Mouse (Mus musculus) gastrocnemius, adult 8-10 months (tissue): ENCODE measurements around the gene Mier2. TPM values are rescaled to one million over a fixed set of nuclear protein-coding genes. Genes with fewer than 3 reads are reported as not detected.
A peak's percentile ranks its signal among the peaks of the same experiment; 100 is the strongest.

Experiments used
- DNase-seq, 2 experiments: peaks; one replicate each; pipeline ENCODE4 v3.0.0; 2022; ENCODE audit warnings: low spot score in 2 of 2
- total RNA-seq, 4 experiments: library from RNA; stranded (reverse); gene quantifications; 2 replicates each; pipeline ENCODE4 v1.2.4; 2022

Mier2 gene
- total RNA-seq, 4 experiments from 2014 or later = 20.1 to 23.4 (median 21.2) TPM

DNA sequence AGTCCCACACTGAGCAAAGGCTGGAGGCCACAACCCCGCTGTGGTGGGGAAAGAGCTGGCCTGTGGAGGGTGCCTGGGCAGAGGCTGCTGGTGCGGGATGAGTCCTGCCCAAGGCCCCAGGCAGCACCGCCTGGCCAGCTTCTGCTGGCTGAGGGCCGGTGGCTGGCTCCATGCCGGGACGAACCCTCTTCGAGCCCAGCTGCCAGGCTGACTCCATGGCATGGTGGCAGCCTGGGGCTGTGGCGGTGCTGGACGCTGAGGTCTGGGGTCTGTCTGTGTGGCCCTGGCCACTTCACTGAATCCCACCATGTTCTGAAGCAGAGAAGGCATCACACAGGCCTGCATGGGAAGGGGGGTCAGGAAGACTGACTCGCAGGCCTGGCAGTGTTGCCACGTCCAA, 14.3 kb downstream of the Mier2 start:
- DNase-seq = peak in 1 of 2 experiments; percentile 3

DNA sequence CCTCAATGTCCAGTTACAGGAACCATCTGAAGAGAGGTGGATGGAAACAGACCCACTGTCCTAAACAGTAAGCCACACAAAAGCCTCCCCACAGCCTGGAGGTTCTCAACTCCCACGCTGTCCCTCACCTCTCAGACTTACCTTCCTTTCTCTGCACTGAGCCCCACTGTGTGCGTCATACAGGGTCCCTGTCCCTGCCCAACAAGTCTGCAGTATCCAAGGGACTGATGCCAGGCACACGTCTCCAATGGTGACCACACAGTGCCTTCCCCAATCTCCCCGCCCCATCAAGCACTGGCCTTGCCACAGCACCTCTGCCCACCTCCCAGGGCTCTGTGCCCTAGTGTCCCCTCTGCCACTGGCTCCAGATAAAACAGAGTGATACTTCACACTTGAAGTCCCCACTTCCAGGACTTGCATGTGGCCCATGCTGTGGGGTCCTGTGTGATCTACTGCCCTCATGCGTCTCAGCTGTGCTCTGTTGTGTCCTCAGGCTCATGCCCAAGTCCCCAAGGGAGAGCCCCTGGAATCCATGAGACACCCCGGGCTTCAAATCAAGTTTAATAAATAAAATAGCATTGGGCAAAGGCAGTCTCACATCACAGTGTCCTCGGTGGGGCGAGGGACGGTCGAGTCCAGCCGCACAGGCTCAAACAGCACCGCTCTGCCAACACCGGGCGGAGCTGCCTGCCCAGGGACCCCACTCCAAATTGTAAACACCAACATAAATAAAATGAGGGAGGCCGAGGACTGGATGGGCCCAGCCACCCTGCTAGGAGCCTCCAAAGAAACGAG, 15.1 kb downstream of the Mier2 start:
- peak in 1 of 2 experiments; percentile 2 for DNase-seq

DNA sequence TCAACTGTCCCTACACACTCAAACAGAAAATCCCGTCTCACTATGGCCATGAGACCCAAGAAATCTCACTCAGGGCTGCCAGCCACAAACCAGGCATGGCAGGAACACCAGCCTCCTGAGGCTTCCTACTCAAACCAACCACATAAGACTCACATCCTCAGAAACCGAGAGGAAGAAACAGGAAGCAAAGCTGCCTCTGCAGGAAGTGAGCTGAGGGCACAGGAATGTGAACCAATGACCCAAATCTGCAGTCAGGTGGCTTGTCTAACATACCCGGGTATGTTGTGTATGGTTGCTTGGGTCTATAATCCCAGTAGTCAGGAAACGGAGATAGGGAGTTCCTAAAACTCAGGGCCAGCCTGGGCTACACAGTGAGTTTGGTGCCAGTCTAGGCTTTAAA, 16.1 kb downstream of the Mier2 start:
- DNase-seq = no peak

DNA sequence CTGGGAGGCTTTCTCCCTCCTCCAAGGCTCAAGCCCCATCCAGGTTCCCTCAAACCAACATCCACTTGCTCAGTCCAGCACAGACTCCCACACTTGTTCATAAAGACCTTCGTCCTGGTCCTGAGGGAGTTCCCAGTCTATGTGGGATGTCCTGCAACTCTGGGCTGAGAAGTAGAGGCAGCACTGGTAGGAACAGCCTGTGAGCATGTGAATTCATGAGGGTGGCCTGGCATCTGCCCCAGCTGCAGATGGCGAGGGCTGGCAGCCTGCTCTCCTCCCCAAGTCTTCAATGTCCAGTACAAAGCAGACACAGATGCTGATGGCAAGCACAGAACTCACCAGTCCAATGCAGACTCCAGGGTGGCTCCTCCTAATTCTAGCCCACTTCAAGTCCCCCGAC, 16.7 kb downstream of the Mier2 start:
- no peak for DNase-seq

DNA sequence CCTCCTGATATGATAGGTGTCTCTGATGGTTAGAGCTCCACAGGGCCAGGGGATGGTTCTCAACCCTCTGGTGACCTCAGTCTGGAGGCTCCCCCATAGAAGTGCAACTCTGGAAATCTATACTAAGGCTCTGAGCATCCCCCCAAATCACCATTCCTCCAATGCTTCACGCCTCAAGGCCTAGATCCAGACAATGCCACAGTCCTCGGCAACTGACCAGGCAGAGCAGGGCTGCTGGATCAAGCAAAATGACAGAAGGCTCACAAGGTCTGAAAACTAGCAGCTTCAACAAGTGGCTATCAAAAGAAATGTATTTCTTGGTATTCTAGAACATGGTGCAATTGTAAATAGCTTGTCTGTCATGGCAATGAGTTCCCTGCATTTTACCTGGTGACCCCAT, 17.2 kb downstream of the Mier2 start:
- DNase-seq = no peak

DNA sequence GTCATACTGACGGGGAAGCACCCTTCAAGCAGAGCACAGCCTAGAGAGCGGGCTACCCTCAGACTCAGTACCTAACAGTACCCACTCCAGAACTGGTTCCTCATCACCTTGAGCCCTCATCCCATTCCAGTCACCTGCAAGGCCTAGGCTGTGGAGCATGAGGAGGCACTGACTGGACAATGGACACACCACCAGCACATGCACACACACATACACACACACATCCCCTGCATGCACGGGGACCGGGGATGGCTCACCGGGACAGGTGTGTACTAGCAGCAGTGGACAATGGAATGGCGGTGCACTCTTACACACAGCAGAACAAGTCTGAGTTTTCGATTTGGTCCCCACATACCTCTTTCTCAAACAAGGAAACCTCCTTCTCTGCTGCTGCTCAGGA, 17.7 kb downstream of the Mier2 start:
- DNase-seq = no peak

DNA sequence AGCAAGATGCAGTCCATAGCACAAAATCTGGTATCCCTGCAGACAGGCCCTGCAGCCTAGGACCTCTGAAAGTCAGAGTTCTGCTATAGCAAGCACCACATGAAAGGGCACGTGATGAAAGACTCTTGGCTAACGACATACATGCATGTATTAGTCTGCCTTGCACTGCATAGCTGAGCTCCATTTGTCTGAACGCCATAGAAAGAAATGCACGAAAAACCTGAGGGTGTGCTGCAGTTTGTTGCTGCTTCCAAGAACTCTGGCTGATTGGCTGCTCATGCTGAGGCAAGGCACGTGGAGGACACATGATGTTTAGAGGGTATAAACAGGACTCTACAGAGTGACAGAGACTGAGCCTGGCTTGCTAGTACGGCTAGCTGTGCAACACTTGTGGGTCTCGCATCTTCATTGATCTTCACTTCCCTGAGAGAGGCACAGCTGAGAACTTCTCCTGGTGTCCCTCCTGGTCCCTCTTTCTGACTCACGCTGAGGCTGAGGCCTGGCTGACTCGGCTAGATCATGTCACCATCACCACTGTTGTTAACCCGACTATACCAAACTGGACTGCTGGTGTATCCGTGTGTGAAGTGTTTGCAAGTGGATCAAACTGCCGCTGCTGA, 18.4 kb downstream of the Mier2 start:
- DNase-seq = no peak

DNA sequence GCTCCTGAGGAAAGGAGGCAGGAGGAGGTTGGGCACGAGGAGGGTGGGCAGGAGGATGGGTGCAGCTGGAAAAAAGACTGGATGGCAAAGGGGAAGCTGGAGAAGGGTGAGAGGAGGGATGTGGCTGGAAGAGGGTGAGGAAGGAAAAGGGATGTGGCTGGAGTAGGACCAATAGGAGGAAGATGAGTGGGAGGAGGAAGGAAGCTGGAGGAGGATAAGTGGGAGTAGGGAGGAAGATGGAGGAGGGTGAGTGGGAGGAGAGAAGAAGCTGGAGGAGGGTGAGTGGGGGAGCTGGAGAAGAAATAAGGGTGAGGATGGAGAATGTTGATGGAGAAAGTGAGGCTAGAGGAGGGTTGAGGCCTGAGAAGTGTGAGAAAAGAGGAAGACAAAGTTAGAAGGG, 19.6 kb downstream of the Mier2 start:
- no peak for DNase-seq

DNA sequence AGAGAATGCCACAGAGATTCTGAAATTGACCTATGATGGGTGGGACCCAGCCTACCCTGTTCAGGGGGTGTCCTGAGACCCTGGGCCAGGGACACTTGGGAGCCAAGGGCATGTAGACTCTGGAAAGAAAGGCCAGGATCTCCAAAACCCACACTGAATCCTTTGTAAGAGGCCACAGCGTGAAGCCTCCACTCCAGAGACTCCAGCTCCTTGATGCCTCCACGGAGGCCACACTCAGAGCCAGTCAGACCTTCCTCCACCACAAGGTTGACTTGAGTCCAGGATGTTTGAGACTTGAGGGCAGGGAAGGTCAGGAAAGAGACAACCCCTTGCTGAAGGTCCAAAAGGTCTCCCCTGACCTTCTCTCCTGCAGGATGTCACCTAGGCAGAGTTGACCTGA, 20.6 kb downstream of the Mier2 start:
- no peak for DNase-seq

DNA sequence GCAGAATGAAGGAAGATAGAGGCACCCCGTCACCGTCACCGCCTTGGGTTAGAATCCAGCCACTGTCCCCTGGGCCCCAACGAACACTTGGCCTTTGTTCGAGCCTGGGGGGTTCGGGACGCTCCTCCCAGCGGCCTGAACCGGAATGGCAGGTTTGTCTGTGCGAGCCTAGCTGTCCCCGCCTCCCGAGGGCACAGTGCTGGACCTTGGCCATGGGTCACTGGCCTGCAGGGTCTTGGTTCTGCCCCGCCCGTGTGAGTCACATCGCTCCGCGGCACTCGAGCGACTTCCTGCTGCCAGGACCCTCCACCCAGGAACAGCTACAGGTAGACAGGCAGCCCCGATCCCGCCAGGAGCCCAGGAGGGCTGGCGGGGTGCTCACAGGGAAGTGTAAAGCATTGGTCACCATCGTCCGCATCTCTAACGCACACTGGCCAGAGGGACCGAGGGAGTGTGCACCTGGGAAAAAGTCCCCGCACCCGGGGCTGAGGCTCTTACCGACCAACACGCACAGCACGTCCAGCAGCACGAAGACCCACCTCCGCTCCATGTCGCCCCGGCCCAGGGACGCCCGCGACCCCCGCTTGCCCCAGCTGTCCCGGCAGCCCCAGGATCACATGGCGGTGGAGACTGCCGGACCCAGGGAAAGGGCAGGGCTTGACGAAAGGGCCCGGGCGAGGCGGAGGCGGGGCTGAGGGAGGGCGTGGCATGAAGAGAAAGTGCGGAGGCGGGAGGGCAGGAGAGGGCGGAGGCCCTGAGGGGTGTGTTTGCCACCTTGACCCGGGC, 21.7 kb downstream of the Mier2 start, which contains the start of gene Plpp2:
Plpp2 (minus strand) TSS at position 671 of the 786 bp plus-strand sequence.
- DNase-seq = peak in 1 of 2 experiments; percentile 38

DNA sequence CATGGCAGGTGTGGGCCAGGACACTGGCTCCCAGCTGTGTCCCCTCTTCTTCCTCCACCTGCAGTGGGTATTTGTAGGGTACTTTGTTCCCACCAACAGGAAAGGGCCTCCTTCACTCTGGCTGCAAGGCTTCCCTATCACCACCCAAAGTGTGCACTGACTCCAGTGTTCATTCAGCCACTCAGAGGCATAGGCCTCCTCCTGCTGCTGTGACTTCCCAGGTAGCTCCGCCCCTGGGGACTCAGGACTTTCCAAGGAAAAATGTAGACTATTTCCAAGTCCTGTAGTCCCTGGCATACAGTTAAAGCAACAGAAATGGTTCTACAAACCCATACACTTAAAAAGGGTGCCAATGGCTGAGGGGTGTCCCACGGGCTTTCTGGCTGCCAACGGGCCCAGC, 22.3 kb downstream of the Mier2 start:
- no peak for DNase-seq

DNA sequence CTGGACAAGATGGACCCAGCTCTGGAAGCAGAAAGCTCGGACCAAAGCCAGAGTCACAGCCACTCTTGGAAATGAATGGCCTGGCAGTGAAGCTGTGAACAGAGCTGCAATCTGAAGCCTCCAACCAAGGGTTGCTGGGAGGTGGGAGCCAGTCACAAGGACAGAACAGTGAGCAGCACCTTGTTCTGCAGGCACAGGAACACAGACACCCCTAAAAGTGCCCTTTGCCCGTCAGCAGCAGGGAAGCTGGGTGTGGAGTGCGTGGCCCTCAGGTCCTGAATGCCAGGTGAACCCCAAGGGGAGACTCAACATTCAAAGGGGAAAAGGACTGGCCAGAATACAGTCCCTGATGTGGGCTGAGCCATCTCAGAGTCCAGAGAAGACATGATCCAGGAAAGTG, 23.4 kb downstream of the Mier2 start:
- no peak for DNase-seq

DNA sequence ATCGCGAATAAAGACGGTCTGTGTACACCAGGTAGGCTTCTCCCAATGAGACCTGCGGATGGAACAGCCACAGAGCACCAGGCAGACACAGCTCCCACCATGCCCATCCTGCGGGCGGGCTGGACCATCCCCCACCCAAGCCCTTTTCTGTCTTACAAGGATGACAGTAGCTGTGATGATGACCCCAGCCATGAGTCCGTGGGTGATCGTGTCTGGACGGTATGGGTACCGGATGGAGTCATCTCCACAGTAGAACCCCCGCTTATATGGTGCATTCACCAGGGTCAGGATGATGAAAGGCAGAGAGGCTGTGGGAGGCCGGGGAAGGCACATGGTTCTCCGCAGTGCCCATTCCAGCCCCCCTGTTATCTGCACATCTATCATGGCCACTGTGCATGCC, 24.3 kb downstream of the Mier2 start:
- DNase-seq = peak in 1 of 2 experiments; percentile 1

DNA sequence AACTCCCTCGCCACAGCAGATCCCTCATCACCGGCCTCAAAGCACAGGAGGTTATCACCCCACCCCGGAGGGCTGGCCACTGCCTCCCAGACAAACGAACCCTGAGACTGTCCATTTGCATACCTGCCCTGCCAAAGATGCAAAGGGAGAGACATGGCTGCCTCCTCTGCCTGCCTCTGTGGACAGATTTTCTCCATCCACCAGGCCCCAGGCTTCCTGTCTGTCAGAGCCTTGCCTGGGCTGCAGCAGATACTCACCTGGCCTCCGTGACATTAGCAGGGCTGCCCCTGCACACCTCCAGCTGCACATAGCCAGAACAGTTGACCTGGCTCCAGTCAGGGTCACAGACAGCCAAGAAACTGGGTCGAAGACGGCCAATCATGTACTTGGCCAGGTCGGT, 24.8 kb downstream of the Mier2 start:
- no peak for DNase-seq

DNA sequence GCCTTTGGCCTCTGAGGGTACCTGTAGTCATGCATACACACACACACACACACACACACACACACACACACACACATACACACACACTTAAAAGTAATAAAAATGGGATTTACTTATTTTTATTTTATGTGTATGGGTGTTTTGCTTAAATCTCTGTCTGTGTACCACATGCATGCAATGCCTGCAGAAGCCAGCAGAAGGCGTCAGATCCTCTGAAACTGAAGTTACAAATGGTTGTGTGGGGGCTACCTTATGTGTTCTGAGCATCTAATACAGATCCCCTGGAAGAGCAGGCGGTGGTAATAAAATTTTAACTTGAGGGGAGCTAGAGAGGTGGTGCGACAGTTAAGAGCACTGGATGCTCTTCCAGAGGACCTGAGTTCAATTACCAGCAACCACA, 26.9 kb downstream of the Mier2 start:
- no peak for DNase-seq

DNA sequence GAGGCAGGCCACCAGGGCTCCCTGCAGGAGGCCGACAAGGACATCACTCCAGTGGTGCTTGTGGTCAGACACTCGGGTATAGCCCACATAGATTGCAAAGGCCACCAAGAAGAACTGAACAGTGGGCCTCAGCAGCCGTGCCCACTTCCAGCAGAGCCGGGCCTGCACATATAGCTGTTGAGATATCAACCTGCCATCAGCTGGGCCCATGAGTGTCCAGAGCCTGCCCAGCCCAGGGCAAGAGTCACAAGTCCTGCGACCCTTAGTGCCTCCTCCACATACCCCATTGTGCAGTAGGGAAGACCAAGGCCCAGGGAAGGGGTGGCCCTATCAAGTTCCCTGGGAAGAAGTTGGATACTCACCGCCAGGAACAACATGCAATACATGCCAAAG, 27.6 kb downstream of the Mier2 start:
- DNase-seq = peak in 1 of 2 experiments; percentile 1

DNA sequence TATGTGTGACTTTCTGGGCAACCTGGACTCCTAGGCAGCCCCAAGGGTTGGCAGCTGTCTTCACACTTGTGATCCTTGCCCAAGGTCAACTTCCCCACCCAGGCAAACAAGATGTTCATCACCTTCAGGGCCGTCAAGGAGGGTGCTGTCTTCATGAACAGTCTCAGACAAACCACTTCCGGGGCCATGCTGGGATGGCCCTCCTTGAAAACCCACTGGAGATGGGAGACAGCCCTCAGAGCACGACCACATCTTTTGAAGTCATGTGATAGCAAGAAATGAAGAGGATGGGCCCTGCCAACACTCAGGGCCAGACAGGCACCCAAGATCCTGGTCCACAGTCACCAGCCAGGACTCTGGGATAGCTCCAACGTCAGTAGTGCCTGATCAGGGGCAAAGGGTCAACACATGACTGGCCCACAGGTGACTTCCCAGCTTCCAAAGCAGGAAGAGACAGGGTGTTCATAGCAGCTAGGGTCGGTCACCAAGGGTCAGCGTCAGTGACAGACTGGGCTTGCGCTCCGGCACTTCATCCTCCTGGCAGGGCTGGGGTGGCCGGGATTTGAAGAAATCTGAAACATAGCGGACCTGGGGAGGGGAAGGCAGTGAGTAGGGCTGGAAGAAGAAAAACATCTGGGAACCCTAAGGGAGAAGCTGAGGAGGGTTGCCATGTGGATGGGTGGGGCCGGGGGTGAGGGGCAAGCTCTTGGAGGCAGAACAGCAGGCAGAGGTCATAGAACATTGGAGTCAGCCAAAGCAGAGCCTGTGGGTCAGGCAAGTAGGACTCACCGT, 28.1 kb downstream of the Mier2 start:
- DNase-seq = no peak

DNA sequence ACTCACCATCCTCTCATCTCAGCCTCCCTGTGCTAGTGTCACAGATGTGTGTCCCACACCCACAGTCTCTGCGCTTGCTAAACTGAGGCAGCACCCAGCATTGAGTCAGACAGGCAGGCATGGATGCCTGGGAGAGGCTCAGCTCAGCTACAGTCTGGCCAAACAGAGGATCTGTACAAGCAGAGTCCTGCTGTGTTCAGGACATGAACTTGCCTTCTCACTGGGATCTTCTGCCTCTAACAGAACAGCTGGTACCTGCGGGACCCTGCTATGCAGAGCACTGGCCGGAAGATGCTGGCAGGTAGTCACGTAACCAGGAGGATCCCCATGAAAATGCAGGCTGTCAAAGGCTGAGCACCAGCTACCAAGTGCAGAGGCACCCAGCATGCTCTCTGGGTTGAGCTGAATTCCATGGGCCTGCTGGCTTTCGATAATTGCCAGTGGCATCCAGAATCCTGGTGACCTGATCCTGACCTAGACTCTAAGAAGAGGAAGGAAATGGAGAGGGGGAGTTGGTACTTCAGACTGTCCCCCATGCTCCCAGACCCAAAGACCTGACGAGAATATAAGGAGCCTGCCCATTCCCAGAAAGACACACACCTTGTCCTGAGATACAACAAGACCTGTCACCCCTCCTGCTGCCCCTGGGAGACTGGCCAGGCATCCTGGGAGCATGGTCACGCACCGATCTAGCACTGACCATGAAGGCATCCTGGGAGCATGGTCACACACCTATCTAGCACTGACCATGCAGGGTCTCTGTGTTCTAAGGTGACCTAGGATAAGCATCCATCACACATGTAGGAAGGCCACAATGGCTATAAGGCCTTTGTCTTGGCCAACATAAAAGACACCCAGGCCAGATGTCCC, 29.3 kb downstream of the Mier2 start:
- DNase-seq = no peak

DNA sequence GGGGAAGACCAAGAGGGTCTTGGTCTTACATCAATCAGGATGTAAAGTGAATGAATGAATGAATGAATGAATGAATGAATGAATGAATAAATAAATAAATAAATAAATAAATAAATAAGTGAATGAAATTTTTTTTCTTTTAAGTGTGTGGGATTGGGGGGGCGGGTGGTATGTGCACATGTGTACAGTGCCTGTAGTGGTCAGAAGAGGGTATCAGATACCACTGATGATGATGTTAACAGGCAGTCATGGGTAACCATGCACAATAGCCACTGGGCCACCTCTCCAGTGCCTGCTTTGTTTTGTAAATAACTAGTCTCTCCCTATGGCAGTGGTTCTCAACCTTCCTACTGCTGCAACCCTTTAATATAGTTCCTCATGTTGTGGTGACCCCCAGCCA, 30.6 kb downstream of the Mier2 start:
- DNase-seq = no peak

DNA sequence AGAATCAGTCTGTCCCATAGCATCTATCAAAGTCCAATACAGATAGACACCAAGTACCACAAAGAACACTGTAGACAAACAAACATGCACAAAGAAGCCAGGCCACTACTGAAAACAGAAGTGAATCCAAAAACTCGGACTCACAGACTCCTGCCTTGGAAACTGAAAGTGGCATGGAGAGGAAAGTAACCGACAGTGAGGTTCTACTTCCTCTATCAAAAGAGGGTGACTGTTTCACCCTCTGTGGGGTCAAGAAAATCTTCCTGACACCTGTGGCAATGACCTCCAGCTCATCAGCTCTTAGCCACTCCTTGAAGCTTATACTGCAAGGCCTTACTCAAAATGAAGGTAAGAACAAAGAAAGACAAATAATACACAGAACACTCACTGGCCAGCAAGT, 48.3 kb downstream of the Mier2 start:
- DNase-seq = no peak
